Mouse (Mus musculus) fibroblast of lung, adult 2 months (primary cell): ENCODE data around the gene Mt4.
A peak's percentile ranks its signal among the peaks of the same experiment; 100 is the strongest.
"Not testable (repeated sequence)": the region's sequence is repeated elsewhere in the genome, so short reads cannot be mapped to it uniquely, and the experiment has no call there.

ENCODE experiments used
- DNase-seq: peaks from one replicate; pipeline ENCODE4 v3.0.0-alpha.2; 2011; ENCODE audit warnings: low read depth

Gene Mt4

DNA sequence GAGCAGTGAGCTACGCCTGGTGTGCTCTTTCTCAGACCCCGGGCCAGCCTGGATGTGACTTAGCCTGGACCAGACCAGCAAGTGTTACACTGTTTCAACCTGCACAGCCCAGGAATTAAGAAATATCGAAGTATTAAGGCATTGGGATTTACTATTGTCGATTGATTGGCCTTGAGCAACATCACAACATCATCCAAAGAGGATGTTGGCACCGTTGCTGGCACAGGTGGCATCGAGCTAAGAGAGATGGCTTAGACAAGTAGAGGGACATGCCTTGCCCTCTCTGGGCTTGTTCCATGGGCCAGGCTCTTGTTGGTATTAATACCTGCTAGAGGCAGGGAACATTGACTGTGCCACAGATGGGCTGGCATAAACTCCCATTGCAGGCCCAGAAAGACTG, 1.4 kb upstream of the Mt4 start:
- DNase-seq = no peak

DNA sequence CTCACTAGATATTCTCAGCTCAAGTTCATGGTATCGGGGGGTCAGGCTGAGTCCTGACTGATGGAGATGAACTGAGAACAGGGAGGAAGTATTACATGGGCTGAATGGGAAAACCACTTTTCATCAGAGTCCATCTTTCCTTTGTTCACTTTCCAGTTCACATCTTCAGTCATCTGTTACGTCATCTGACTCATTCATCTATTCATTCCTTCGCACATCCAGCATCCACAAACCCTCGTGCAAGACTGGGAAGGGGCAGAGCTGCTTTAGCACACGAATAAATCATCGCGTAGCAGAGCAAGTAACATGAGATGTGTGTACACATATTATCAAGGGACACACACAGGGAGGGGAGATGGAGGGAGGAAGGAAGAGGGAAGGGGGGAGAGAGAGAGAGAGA, 805 bp upstream of the Mt4 start:
- no peak for DNase-seq

- no peak for DNase-seq
Observed at GRCm38 (mm10) chr8:94140266-94140795, 3.3 kb downstream of the Mt4 start.

DNA sequence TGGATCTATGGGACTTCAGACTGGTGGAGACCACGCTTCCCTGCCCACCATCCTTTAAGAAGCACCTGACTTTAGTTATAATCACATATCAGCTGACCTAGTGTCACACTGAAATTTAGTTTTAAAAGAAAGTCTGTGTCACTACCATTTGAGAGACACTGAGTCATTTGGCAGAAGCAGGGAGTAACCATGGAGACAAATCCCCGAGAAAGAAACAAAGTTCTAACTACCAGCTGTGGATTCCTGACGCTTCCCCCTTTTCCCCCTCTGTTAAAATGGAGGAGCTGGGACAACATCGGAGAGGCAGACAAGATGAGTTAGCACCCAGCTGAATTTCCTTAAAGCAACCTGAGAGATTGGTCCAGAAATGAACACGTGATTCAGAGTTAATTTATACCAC, 11.2 kb downstream of the Mt4 start:
- no peak for DNase-seq

GRCm38 (mm10) chr8:94150925-94151324, 13.9 kb downstream of the Mt4 start:
- no peak for DNase-seq

DNA sequence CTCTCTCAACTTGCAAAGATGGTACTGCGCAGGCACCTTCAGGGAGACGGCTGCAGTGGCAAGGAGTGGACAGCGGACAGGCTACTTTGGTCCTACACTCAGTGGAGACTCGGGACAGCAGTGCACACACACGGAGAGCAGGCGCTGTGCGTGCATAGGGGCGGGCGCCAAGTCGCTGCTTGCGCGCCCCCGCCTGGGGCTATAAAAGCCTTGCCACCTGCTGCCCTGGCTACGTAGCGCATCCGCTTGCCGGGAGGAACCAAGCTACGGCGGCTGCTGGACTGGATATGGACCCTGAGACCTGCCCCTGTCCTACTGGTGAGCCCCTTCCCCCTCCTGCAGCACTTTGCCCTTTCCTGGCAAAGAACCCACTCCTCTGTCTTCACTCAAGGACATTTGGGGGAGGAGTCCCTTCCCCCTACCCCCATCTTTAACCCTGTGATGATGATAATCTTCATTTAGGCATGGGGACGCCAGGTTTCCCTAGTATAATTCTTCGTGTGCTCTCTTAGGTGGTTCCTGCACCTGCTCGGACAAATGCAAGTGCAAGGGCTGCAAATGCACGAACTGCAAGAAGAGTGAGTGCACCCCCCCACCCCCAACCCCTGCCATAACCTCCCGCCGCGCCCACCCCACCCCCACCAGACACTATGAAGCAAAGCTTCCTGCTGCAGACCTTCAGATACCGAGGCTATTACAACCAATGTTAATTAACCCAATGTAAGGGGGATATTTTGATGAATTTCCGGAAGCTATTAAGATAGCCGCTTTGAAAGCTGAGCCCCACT, 15.7 kb downstream of the Mt4 start, which contains the start of gene Mt3:
Mt3 (plus strand) TSS at position 95 of the 788 bp plus-strand sequence.
- no peak for DNase-seq

- DNase-seq = no peak
Observed at GRCm38 (mm10) chr8:94153451-94153850, 16.5 kb downstream of the Mt4 start.

GRCm38 (mm10) chr8:94154537-94154936, 17.5 kb downstream of the Mt4 start:
- DNase-seq = no peak

- no peak for DNase-seq
Observed at GRCm38 (mm10) chr8:94156092-94156491, 19.1 kb downstream of the Mt4 start.

DNA sequence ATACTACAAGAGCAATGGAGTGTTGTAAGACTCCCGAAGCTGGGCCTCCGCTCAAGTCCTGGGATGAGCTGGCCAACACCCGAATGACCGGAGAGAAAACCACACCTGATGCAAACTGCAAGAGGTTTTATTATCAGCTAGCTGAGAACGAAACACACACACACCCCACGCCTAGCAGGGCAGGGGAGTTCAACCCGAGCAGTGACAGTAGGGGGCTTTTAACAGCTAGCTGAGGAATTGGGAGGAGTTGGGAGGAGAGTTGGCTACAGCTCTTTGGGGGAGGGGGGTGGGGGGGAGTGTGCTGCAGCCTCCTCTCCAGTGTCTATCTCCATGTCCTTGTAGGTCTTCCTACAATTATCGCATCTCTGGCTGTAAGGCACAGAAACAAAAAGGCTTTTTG, 28.8 kb downstream of the Mt4 start:
- not testable (repeated sequence) for DNase-seq

GRCm38 (mm10) chr8:94167244-94167643, 30.2 kb downstream of the Mt4 start:
- DNase-seq = no peak

- no peak for DNase-seq
Observed at GRCm38 (mm10) chr8:94169547-94169946, 32.5 kb downstream of the Mt4 start.

- DNase-seq = no peak
Observed at GRCm38 (mm10) chr8:94171321-94171755, 34.3 kb downstream of the Mt4 start.

- no peak for DNase-seq
Observed at GRCm38 (mm10) chr8:94172075-94172808, 35.2 kb downstream of the Mt4 start, which contains the start of gene Mt2. Mt2 (plus strand) TSS chr8:94172664.

GRCm38 (mm10) chr8:94172809-94173732, 36.1 kb downstream of the Mt4 start:
- DNase-seq = no peak

DNA sequence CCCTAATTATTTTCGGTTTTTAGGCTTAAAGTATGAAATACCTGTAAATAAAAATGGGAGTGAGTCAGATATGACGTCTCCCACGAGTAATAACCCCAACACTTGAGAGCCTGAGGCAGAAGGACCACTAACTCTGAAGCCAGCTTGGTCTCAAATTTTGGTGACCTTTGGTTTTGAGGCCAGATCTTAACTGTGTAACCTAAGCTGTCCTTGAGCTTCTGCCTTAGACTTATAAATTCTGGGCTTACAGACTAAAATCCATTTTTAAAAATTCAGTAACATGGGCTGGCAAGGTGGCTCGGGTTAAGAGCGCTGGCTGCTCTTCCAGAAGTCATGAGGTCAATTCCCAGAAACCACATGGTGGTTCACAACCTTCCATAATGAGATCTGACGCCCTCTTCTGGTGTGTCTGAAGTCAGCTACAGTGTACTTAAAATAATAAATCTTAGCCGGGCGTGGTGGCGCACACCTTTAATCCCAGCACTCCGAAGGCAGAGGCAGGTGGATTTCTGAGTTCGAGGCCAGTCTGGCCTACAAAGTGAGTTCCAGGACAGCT, 36.9 kb downstream of the Mt4 start:
- DNase-seq = no peak

GRCm38 (mm10) chr8:94174619-94175213, 37.7 kb downstream of the Mt4 start:
- DNase-seq = no peak

DNA sequence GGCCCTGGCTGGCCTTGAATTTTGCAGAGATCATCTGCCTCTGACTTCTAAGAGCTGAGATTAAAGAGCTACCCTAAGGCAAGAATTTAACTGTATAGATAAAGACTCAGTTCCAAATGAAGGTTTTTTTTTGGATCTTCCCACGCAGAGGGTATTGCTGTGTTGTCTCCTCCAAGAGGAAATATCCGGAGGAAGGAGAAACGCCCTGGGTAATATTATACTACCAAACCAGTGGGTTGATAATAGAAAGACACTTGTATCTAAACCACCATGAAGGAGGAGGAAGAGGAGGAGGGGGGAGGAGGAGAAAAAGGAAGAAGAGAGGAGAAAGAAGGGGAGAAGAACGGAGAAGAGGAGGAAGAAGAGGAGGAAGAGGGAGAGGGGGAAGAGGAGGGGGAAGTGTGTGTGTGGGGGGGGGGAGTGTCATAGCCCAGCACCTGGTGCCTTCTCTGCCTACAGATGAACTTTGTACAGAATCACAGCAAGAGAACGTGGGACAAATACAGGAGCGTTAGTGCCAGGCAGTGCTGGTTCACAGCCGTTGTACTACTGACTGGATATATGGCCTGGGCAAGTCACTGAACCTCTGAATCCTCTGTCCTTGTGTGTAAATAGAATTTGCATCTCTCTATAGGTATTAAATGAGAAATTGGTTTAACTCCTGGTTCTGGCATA, 40.9 kb downstream of the Mt4 start:
- DNase-seq = no peak

GRCm38 (mm10) chr8:94178857-94179712, 42.1 kb downstream of the Mt4 start, which contains the start of gene Mt1:
Mt1 (plus strand) TSS chr8:94179082.
- DNase-seq = peak; percentile 89
